Mouse (Mus musculus) liver, embryonic 15.5 days (tissue): ENCODE results near the gene Zcchc3. TPM values are rescaled to one million over a fixed set of nuclear protein-coding genes. Genes with fewer than 3 reads are reported as not detected.
A peak's percentile ranks its signal among the peaks of the same experiment; 100 is the strongest.
"Not testable (repeated sequence)": the region's sequence is repeated elsewhere in the genome, so short reads cannot be mapped to it uniquely, and the experiment has no call there.

ENCODE experiments used
- ATAC-seq: fragments of 200-750 bp; cut with Nextera tagmentation; 2 replicates; pipeline ENCODE4 v1.8.0; 2017; ENCODE audit warnings: moderate number of reproducible peaks, mild to moderate bottlenecking, moderate library complexity; ENCODE audit not compliant: insufficient read depth
- H3K27ac ChIP-seq: fragments of 300-500 bp; sonication (generic); replicated peaks from 2 replicates; pipeline ENCODE4 v1.5.1; 2015; ENCODE audit warnings: mild to moderate bottlenecking, inconsistent platforms
- H3K27me3 ChIP-seq: fragments of 300-500 bp; sonication (generic); 2 replicates; pipeline ENCODE4 v1.6.1; 2015; ENCODE audit warnings: mild to moderate bottlenecking, inconsistent platforms
- H3K36me3 ChIP-seq: fragments of 300-500 bp; sonication (generic); replicated peaks from 2 replicates; pipeline ENCODE4 v1.6.1; 2015; ENCODE audit warnings: moderate library complexity, mild to moderate bottlenecking, inconsistent platforms
- H3K4me1 ChIP-seq: fragments of 300-500 bp; sonication (generic); replicated peaks from 2 replicates; pipeline ENCODE4 v1.6.1; 2015; ENCODE audit warnings: inconsistent platforms
- H3K4me2 ChIP-seq: fragments of 300-500 bp; sonication (generic); 2 replicates; pipeline ENCODE4 v1.6.1; 2015; ENCODE audit warnings: moderate library complexity, mild to moderate bottlenecking, inconsistent platforms
- H3K4me3 ChIP-seq: fragments of 300-500 bp; sonication (generic); replicated peaks from 2 replicates; pipeline ENCODE4 v1.5.1; 2015; ENCODE audit warnings: mild to moderate bottlenecking, inconsistent platforms
- H3K9ac ChIP-seq: fragments of 300-500 bp; sonication (generic); 2 replicates; pipeline ENCODE4 v1.6.1; 2015; ENCODE audit warnings: moderate library complexity, mild to moderate bottlenecking, inconsistent platforms
- H3K9me3 ChIP-seq: fragments of 300-500 bp; sonication (generic); replicated peaks from 2 replicates; pipeline ENCODE4 v1.6.1; 2016; ENCODE audit warnings: inconsistent platforms
- WGBS: fragments of 180-500 bp; shearing (Covaris S2); methylation state at CpG from one replicate; pipeline ENCODE4 v1.1.7; 2015; ENCODE audit warnings: mixed read lengths; ENCODE audit not compliant: insufficient replicate concordance; 5-methylcytosine and 5-hydroxymethylcytosine counted together
- polyA plus RNA-seq: library from polyadenylated mRNA; unstranded; fragments of >200 nt; fragmentation: Nextera tagmentation; extraction: Ambion mirVana; gene quantifications from 2 replicates; pipeline ENCODE4 v1.2.1, GENCODE M21; 2015

Zcchc3 gene
- polyA plus RNA-seq, 1 experiment from 2014 or later: 9.5 TPM

- H3K27me3 ChIP-seq: no peaks in the 10 kb centered on the region
- H3K9me3 ChIP-seq: no peaks in the 10 kb centered on the region
- ATAC-seq: no peak
- H3K27ac ChIP-seq: no peak overlapping the region
- H3K9ac ChIP-seq: no peak overlapping the region
- H3K36me3 ChIP-seq: no peaks in the 10 kb centered on the region
- 49% methylated on average over 7 of the region's 7 CpGs for WGBS
- H3K4me2 ChIP-seq: no peak overlapping the region
- H3K4me3 ChIP-seq: no peak overlapping the region
- peaks cover 9% of the 10 kb centered on the region for H3K4me1 ChIP-seq
Measured at GRCm38 (mm10) chr2:152436405-152436901, 21.6 kb upstream of the Zcchc3 start.

GRCm38 (mm10) chr2:152428481-152428880 is 13.7 kb upstream of the Zcchc3 start:
- not testable (repeated sequence) for H3K4me1 ChIP-seq, H3K9ac ChIP-seq, ATAC-seq, H3K36me3 ChIP-seq, H3K9me3 ChIP-seq, H3K4me3 ChIP-seq, H3K27ac ChIP-seq, H3K4me2 ChIP-seq, H3K27me3 ChIP-seq
- WGBS: 72% methylated on average over 2 of the region's 2 CpGs

GRCm38 (mm10) chr2:152427493-152427892 is 12.7 kb upstream of the Zcchc3 start:
- ATAC-seq: no peak
- Histone ChIP-seq H3K4me3 (no peak overlapping the region), H3K4me2 (no peak overlapping the region), H3K27ac (no peak overlapping the region), H3K4me1 (no peaks in the 10 kb centered on the region), H3K9me3 (no peaks in the 10 kb centered on the region), H3K36me3 (no peaks in the 10 kb centered on the region), H3K27me3 (no peaks in the 10 kb centered on the region), H3K9ac (no peak overlapping the region)
- WGBS: 31% methylated on average over 12 of the region's 12 CpGs

DNA sequence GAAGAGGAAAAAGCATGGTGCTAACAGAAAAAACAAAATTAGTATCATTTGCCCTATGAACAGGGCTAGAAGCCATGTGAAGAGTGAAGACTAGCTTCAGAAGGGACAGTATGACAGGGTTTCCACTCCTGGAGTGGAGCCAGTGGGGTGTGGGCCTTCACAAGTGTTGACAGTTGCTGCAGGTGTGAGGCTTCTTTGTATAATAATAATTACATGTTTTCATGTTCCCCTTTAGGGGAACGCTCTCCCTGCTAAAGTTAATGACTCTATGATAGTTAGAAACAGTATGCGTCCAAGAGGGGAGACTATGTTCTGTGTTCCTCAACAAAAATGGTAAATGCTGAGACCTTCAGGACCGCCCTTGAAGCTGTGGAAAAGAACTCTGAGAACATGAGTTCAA is 959 bp upstream of the Zcchc3 start:
- no peak overlapping the region for H3K9ac ChIP-seq
- H3K4me3 ChIP-seq: no peak overlapping the region
- 0 out of 2 replicates have a peak, but pooled peaks cover 3% of the 10 kb centered on the region for H3K9me3 ChIP-seq
- no peaks in the 10 kb centered on the region for H3K27me3 ChIP-seq
- ATAC-seq: no peak
- H3K36me3 ChIP-seq: no peaks in the 10 kb centered on the region
- no peak overlapping the region for H3K27ac ChIP-seq
- peak overlapping the region; percentile 94 for H3K4me2 ChIP-seq
- 88% methylated on average over 3 of the region's 3 CpGs for WGBS
- H3K4me1 ChIP-seq: peaks cover 42% of the 10 kb centered on the region

DNA sequence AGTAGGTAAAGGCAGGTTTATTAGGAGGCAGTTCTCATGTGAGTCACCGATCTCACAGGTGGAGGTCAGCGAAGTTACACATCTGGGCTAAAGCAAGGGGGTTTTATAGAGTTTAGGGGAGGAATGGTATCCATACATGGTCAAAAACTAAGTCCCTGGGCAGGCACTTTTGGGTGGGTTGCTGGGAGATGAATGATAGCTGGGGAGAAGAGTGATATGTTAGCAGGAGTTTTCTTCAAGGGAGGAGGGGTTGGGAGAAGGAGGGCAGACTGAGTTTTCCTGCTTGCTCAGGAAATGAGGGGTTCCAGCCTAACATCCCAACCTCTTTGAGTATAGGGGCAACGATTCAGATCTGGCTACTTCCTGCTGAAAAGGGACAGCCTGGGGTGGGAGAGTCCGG is 460 bp upstream of the Zcchc3 start, which contains the start of gene 6820408C15Rik:
6820408C15Rik (plus strand) TSS at position 301 of the 400 bp plus-strand sequence.
- Histone ChIP-seq H3K9me3 (0 out of 2 replicates have a peak, but pooled peaks cover 3% of the 10 kb centered on the region), H3K4me2 (peak within 1 kb of the TSS; percentile 94), H3K9ac (peak within 1 kb of the TSS; percentile 79), H3K4me3 (peak within 1 kb of the TSS; percentile 76), H3K4me1 (peaks cover 47% of the 10 kb centered on the region), H3K27me3 (no peaks in the 10 kb centered on the region), H3K27ac (peak within 1 kb of the TSS; percentile 90), H3K36me3 (no peaks in the 10 kb centered on the region)
- no peak for ATAC-seq
- 32% methylated on average over 4 of the region's 4 CpGs for WGBS

DNA sequence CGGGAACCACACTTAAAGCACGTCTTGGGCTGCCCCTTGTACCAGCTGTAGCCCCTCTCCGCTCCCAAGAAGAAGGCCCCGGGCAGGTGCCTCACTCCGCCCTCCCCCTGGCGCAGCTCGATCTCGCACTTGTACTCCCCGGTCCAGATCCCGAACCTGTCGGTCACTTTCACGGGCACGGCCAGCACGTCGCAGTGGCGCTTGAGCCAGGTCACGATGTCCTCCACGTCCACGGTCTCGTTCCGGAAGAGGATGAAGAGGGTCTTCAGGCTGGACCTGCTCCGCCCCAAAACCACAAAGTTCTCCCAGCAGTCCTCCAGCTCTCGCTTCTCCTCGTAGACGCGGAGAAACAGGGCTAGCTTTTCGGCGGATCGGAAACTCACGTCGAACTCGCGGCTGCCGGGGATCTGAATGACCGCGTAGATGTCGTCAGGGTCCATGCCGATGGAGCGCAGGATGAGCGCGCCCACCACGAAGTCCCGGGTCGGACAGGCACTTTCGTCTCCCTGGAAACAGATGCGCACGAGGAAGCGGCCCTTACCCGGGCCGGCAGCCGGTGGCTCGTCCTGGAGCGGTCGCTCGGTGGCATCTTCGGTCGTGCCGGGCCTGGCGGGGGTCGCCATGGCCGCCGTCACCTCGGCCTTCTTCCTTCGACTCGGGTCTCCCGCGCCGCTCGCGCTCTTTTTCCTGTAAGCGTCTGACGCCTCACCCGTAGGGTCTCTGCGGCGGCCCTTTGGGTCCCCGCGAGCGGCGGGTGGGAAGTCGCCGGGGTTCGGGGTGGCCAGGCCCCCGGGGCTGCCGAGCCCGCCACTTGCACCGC is 852 bp downstream of the Zcchc3 start:
- no peaks in the 10 kb centered on the region for H3K36me3 ChIP-seq
- H3K9me3 ChIP-seq: 0 out of 2 replicates have a peak, but pooled peaks cover 3% of the 10 kb centered on the region
- peak overlapping the region; percentile 79 for H3K9ac ChIP-seq
- peak; percentile 32 for ATAC-seq
- H3K4me1 ChIP-seq: peaks cover 53% of the 10 kb centered on the region
- H3K27me3 ChIP-seq: no peaks in the 10 kb centered on the region
- peak overlapping the region; percentile 90 for H3K27ac ChIP-seq
- peak overlapping the region; percentile 94 for H3K4me2 ChIP-seq
- peak overlapping the region; percentile 76 for H3K4me3 ChIP-seq
- WGBS: under 1% methylated on average over 86 of the region's 86 CpGs

- Histone ChIP-seq H3K27ac (peak overlapping the region; percentile 90), H3K27me3 (no peaks in the 10 kb centered on the region), H3K36me3 (no peaks in the 10 kb centered on the region), H3K9ac (peak overlapping the region; percentile 79), H3K4me3 (peak overlapping the region; percentile 76), H3K4me2 (peak overlapping the region; percentile 94), H3K9me3 (0 out of 2 replicates have a peak, but pooled peaks cover 3% of the 10 kb centered on the region), H3K4me1 (peaks cover 53% of the 10 kb centered on the region)
- peak; percentile 14; the same call in 1 of the 2 replicates for ATAC-seq
- WGBS: 5% methylated on average over 21 of the region's 21 CpGs
Measured at GRCm38 (mm10) chr2:152413158-152413764, 1.6 kb downstream of the Zcchc3 start.

DNA sequence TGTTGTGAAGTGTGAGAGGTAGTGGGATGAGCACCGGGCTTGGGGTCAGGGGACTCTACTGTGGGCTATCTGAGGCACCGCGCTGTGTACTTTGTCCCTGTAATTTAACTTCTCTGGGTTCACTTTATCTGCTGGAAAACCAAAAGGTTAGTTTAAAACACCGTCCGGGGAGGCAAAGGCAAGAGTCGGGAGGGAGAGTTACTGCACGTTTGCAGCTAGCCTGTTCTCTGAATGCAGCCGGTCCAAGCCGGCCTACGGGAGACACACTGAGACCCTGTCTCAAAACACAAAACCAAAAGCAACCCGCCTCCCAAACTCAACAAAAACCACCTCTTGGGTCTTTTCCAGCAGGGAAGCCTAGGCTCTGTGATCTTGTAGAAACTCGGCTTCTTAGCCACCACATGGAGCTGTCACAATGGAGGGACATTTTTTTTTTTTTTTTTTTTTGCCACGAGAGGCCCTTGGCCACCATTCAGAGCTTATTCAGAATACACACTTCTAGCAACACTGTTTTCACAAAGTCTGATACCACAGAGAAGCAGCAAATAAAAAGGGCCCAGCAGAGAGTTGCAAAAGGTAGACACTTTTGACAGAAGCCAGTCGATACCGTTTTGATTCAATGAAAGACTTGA is 2.2 kb downstream of the Zcchc3 start:
- Histone ChIP-seq H3K36me3 (no peaks in the 10 kb centered on the region), H3K4me3 (peak overlapping the region; percentile 76), H3K9ac (peak overlapping the region; percentile 79), H3K4me2 (peak overlapping the region; percentile 94), H3K9me3 (0 out of 2 replicates have a peak, but pooled peaks cover 3% of the 10 kb centered on the region), H3K27ac (peak overlapping the region; percentile 25), H3K4me1 (peaks cover 53% of the 10 kb centered on the region), H3K27me3 (no peaks in the 10 kb centered on the region)
- WGBS: 21% methylated on average over 15 of the region's 15 CpGs
- ATAC-seq: no peak

DNA sequence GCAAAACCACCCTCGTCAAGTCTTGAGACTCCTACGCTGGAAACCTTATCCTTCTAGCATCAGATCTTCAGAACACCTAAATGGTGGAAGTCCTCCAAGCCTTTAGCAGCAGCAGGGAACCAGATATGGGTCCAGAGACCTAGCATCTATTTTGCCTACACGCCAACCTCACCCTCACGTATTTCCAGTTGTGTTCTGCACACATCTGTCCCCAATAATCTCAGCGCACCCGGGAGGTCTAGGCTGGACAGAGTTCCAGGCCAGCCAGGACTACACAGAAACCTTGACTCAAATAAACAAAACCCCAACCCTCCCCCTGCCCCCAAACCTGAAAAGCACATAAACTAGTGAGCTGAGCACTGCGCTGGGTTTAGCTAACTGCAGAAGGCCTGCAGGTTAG is 3.4 kb downstream of the Zcchc3 start:
- Histone ChIP-seq H3K27ac (peak overlapping the region; percentile 64), H3K27me3 (no peaks in the 10 kb centered on the region), H3K4me3 (peak overlapping the region; percentile 18; the same call in 1 of the 2 replicates), H3K9ac (no peak overlapping the region), H3K4me1 (peaks cover 57% of the 10 kb centered on the region), H3K36me3 (no peaks in the 10 kb centered on the region), H3K4me2 (peak overlapping the region; percentile 94), H3K9me3 (0 out of 2 replicates have a peak, but pooled peaks cover 3% of the 10 kb centered on the region)
- no peak for ATAC-seq
- 27% methylated on average over 7 of the region's 7 CpGs for WGBS

GRCm38 (mm10) chr2:152410971-152411371 is 3.9 kb downstream of the Zcchc3 start:
- no peak for ATAC-seq
- Histone ChIP-seq H3K27ac (peak overlapping the region; percentile 64), H3K4me2 (peak overlapping the region; percentile 94), H3K4me3 (peak overlapping the region; percentile 18; the same call in 1 of the 2 replicates), H3K4me1 (peaks cover 61% of the 10 kb centered on the region), H3K36me3 (no peaks in the 10 kb centered on the region), H3K9me3 (no peaks in the 10 kb centered on the region), H3K27me3 (no peaks in the 10 kb centered on the region), H3K9ac (no peak overlapping the region)
- WGBS: 10% methylated on average over 15 of the region's 15 CpGs

- Histone ChIP-seq H3K36me3 (no peaks in the 10 kb centered on the region), H3K4me3 (no peak overlapping the region), H3K9me3 (no peaks in the 10 kb centered on the region), H3K4me2 (no peak overlapping the region), H3K27ac (no peak overlapping the region), H3K9ac (no peak overlapping the region), H3K4me1 (peaks cover 63% of the 10 kb centered on the region), H3K27me3 (no peaks in the 10 kb centered on the region)
- 78% methylated on average over 6 of the region's 6 CpGs for WGBS
- no peak for ATAC-seq
Measured at GRCm38 (mm10) chr2:152409781-152410180, 5.0 kb downstream of the Zcchc3 start.
